Mouse (Mus musculus): ENCODE results near the gene Ifitm6.
"Not testable (repeated sequence)": the region's sequence is repeated elsewhere in the genome, so short reads cannot be mapped to it uniquely, and the experiment has no call there.

Gene Ifitm6

DNA sequence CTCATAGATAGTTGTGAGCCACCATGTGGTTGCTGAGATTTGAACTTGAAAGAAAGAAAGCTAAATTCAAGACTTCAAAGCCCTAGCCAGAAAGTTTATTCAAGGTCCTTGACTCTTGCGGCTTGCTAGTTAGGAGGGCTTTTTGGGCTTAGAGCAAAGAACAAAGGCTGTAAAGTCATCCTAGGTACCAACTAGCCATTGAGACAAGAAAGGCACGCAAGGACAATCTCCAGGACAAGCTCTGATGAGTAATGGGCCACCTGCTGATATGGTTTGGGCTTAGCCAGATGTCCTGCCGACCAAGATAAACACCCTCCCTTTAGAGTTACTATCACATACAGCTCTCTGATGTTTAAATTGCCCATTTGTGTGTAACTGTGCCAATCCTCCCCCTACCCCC is 49.0 kb downstream of the Ifitm6 start:
- not testable (repeated sequence) for DNase-seq

DNA sequence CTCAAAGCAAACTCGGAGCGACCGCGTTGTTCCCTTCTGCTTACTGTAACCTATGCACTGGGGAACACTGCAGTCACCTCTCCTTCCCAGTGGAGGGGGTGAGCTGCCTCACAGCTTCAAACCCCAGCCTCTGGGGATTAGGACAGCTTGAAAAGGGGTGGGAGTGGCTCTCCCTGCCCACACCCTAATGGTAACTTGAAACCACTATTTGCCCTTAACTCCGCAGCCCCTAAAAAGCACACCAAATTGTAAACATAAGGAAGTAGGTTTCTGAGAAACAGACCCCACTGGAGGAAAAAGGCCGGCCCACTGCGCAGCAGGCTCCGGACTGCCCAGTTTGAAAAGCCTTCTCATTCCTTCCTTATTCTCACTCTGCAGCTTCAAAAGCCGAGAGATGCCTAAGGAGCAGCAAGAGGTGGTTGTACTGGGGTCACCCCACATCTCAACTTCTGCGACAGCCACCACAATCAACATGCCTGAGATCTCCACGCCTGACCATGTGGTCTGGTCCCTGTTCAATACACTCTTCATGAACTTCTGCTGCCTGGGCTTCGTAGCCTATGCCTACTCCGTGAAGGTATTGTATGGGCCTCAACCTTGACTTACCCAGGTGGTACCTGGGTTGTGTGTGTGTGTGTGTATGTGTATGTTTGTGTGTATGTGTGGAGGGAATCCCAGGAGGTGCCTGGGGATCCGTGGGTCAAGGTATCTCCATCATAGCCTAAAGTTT is 49.7 kb downstream of the Ifitm6 start:
- no peak for DNase-seq

- DNase-seq = no peak
Observed at GRCm38 (mm10) chr7:140966921-140967320, 50.8 kb downstream of the Ifitm6 start, which contains the start of gene Ifitm1. Gene Ifitm1 (plus strand): TSS chr7:140967221.

Data from lung, postnatal 14 days (tissue).